Mouse (Mus musculus) cerebellum, adult 2 months (tissue): ENCODE results near the gene Plcb4.

Experiments used
- CTCF ChIP-seq: fragments of 200-500 bp; IDR thresholded peaks from 2 replicates; pipeline ENCODE4 v1.5.1; 2011; ENCODE audit warnings: low read depth, mild to moderate bottlenecking, control low read depth, low read length, moderate library complexity, borderline replicate concordance; ENCODE audit not compliant: insufficient read depth
- POLR2A ChIP-seq: fragments of 200-500 bp; IDR thresholded peaks from 2 replicates; pipeline ENCODE4 v1.6.1; 2011; ENCODE audit warnings: low read length, control low read depth, borderline replicate concordance; ENCODE audit not compliant: insufficient read depth

DNA sequence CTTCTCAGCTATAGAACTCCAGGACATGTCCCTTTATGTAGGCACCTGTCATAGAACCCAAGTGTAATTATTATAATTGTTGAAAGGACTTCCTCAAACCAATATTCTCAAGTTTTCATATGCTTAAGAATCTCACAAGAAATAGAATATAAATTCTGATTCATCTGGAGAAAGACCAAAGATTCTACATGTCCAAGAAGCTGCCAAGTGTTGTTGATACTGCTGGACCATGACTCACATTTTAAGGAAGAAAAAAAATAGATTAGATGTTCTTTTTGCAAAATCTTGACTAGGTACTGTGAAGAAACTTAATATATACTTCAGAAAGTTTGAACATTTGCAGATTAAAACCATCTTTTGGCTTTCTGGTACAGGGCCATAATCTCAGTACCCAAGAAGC lies 40.3 kb upstream of the Plcb4 start:
- no peak for TF ChIP-seq POLR2A
- TF ChIP-seq CTCF: no peak
